Mouse (Mus musculus): Measurements from ENCODE around the gene Exoc8.
A peak's percentile ranks its signal among the peaks of the same experiment; 100 is the strongest.

Gene Exoc8

DNA sequence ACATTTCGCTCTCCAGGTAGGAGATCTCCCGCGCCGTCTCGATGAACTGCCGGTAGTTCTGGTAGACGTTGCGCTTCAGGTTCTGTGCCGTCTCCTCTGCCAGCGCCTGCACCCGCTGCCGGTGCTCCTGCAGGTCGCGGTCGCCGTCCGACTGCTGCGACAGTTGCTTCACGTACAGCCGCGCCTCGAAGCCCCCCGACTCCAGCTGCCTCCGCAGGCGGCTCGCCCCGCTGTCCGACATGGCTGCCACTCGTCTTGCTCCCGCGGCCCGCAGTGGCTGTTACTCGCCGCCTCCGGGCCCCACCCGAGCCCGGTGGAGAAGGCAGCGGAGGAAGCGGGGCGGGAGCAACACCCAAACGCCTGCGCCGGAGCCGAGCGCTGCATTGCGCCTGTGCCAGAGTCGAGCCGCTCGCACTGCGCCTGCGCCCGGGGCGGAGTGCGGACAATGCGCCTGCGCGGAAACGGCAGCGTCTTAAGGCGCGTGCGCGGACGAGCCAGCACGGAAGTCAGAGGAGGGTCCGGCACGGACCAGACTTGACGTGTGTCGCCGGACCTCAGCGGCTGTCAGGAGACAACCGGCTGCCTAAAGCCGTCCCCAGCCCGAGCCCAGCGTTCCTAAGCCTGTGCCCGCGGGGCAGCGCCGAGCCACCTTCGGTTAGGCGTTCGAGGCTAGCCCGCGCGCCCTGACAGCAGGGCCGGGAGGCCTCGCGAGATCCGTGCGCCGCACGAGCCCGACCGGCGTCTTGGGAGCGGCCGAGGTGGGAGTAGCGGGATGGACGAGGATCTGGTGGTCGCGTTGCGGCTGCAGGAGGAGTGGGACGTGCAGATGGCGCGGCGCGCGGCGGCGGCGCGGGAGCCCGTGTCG, at the start of gene Exoc8, which contains the start of gene Sprtn:
Gene Exoc8 (minus strand): TSS at position 320 of the 865 bp plus-strand sequence.
Gene Sprtn (plus strand): TSS at position 501 of the 865 bp plus-strand sequence.
- peak; percentile 97 for DNase-seq (ENCODE audit: low read depth, low spot score)

DNA sequence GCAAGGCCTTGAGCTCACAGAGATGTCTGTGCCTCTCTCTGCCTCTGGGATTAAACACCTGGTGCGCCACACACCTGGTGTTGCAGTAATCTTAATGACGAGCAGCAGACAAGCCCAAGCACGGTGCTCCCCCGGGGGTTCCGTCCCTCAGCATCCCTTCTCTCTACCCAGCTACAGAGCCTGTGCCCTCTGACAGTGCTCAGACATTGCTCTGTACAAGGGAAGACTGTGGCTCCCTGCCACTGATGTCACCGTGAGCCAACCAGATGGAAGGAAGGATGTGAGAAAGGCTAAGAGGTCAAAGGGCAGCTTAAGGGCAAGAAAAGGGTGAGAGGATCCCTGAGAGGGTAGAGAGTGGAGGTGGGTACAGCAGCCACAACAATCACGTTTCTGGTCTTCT, 46.9 kb upstream of the Exoc8 start:
- DNase-seq (ENCODE audit: low read depth, low spot score) = no peak

DNA sequence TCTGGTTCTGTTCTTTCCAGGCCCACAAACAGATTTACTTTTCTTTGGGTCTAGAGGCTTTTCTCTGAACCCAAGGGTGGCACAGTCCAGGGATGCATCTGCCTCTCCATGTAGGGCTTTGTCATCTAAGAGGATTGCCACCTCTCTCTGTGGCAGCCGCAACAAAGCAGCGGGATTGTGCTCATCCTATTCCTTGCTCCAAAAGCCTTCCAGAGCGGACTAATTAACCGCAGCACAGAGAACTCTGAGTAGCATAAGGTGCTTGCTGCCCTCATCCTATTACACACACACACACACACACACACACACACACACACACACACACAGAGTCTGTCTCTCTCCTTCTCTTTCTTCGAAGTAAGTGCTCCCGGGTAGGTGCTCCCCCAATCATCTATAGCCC, 46.3 kb upstream of the Exoc8 start:
- no peak for DNase-seq (ENCODE audit: low read depth, low spot score)

DNA sequence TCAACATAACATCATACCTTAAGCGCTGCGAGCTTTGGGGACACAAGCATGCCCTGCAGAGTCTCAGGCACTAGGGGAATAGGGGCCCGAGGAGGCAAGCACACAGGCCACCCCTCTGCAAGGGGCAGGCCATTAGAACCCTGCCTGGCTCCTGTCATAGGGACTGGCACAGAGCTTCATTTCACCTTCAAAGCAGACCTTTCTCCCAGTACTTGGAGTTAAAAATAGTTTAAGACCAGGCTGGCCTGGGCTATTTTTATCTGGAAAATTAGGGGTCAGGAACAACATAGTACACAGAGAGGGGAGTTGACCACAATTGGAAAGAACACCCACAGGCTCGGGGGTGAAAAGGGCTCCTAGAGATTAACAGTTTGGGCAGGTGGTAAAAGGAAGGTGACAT, 39.8 kb upstream of the Exoc8 start:
- DNase-seq (ENCODE audit: low read depth, low spot score) = no peak

DNA sequence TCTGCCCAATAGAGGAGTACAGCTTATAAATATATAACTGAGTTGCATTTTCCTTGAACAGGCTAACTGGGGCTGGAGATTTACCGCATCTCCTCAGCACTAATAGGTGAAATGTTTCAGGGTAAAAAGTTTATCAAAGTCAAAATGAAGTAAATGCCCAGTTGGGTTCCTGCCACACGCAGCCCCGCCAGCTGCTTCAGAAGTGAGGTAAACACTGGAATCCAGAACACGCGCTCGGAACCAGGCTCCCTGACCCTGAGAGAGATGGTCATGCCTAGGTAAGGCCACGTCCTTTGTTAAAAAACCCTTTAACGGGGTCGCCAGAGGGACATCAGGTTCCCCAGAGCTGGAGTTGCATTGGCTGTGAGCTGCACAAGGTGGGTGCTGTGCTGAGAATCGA, 39.2 kb upstream of the Exoc8 start:
- DNase-seq (ENCODE audit: low read depth, low spot score) = no peak

- DNase-seq (ENCODE audit: low read depth, low spot score) = no peak
These were observed 37.6 kb upstream of the Exoc8 start for GRCm38 (mm10) chr8:124935116-124935515.

DNA sequence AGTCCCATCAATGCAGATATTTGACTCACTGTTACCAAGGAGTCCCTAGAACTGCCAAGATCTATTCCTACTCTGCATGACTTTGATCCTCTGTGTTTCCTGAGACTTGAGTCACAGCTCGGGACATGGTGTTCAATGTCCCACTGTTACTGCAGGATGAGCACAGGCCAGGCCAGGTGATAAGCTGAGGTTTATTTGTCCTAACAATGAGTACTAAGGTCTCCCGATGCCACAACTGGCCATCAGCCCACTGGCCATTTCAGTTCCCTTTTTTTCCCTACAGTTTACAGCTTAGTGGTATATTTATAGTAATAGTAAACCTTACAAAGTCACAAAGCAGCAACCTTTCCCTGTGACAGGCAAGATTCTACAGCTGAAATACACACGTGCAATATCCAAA, 34.9 kb upstream of the Exoc8 start:
- DNase-seq (ENCODE audit: low read depth, low spot score) = no peak

GRCm38 (mm10) chr8:124930649-124931048, 33.1 kb upstream of the Exoc8 start:
- DNase-seq (ENCODE audit: low read depth, low spot score) = no peak

GRCm38 (mm10) chr8:124930086-124930485, 32.6 kb upstream of the Exoc8 start:
- no peak for DNase-seq (ENCODE audit: low read depth, low spot score)

- DNase-seq (ENCODE audit: low read depth, low spot score) = no peak
These were observed 31.5 kb upstream of the Exoc8 start for GRCm38 (mm10) chr8:124929006-124929405.

GRCm38 (mm10) chr8:124926351-124926771, 28.9 kb upstream of the Exoc8 start:
- no peak for DNase-seq (ENCODE audit: low read depth, low spot score)

DNA sequence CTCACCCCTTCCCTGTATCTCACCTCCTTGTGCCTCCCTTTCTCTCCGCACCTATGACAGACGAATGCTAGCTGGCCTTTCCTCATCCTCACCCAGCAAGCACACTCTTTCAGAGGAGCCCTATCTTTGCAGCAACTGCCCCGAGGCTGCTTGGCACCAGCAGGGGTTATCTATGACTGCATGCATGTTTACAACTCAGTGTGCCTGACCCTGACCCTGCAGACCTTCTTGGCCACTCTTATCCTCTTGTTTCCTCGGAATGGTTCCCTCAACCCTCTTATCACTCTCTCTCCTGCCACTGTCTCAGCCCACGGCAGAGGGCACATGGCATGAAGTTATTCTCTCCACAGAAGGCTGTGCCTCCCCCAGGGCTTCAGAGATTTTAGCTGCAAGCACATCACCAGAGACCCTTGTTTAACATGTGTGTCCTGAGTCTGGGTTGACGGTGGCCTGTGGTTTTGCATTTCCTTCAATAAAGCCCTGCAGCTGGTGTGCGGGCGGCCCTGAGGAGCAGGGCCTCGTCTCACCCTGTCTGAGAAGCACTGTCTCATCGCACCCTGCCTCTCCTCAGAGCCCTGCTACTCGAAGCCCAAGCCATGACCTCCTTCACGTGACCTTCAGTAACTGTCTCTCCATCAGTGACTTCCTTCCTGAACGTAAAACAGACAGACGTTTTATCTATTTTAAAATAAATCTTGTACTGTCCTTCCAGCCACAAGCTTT, 28.2 kb upstream of the Exoc8 start:
- no peak for DNase-seq (ENCODE audit: low read depth, low spot score)

GRCm38 (mm10) chr8:124923971-124924652, 26.6 kb upstream of the Exoc8 start:
- DNase-seq (ENCODE audit: low read depth, low spot score) = no peak

DNA sequence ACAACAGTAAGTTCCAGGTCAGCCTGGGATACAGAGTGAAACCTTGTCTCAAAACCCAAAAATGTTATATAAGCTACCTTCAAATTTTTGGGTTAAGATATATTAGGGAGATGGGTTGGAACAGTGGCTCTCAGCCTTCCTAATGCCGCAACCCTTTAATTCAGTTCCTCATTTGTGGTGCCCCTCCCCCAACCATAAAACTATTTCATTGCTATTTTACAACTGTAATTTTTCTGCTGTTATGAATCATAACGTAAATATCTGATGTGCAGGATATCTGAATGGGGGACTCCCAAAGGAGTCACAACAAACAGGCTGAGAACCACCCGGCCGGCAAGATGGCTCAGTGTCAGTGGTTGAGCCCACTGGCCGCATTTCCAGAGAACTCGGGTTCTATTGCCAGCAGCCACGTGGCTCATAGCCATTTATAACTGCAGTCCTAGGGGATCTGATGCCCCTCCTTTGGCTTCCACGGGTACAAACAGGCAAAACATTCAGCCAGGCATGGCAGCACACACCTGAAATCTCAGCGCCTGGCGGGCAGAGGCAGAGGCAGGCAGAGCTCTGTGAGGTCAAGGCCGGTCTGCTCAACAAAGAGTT, 25.1 kb upstream of the Exoc8 start:
- no peak for DNase-seq (ENCODE audit: low read depth, low spot score)

GRCm38 (mm10) chr8:124921369-124922279, 24.1 kb upstream of the Exoc8 start:
- DNase-seq (ENCODE audit: low read depth, low spot score) = no peak

DNA sequence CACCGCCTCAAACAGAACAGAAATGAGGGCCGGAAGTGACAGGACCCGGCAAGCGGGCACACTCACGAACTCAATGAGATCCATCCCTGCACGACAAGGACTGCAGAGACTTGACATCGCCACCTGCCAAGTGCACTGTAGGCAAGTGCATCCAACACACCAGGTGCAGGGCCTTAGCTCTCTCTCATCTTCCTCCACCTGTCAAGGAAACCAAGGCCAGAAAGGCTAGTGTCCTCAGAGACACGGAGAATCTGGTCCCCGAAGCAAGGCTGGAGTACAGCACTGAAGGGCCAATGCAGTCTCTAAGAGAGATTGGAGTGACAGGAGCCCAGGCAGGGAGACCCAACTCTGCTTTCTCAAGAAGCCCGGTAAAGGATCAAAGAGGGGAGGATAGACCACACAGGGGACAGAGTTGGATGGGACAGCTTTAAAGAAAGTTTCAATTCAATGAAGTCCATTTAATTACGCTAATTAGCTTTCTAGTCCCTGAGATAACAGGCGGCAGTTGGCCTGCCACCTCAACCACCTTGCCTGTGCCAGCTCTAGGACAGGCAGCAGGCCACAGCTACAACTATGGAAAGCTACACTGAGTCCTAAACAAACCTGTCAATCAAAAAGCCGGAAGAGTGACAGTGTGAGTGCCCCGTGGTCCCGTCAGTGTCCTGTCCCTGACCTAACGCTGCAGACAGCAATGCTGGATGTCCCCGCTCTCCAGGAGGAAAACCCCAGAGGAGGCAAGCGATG, 20.4 kb upstream of the Exoc8 start:
- no peak for DNase-seq (ENCODE audit: low read depth, low spot score)

DNA sequence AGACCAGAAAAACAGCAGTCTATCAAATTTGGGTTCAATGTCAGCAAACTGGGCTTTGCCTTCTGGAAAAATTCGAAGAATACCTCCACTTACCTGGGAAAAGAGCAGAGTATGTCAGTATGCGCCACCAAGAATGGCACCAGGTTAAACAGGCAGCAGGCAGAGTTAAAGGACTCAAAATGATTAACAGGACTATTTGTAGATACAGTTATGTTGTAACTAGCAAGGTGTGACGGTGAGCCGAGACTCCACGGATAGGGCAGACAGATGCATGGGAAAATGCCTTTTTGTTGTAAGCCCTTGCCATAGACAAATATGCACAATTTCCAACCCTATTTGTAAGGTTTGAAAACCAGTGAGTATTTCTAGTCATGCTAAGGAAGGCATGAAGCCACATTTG, 16.6 kb upstream of the Exoc8 start:
- no peak for DNase-seq (ENCODE audit: low read depth, low spot score)

DNA sequence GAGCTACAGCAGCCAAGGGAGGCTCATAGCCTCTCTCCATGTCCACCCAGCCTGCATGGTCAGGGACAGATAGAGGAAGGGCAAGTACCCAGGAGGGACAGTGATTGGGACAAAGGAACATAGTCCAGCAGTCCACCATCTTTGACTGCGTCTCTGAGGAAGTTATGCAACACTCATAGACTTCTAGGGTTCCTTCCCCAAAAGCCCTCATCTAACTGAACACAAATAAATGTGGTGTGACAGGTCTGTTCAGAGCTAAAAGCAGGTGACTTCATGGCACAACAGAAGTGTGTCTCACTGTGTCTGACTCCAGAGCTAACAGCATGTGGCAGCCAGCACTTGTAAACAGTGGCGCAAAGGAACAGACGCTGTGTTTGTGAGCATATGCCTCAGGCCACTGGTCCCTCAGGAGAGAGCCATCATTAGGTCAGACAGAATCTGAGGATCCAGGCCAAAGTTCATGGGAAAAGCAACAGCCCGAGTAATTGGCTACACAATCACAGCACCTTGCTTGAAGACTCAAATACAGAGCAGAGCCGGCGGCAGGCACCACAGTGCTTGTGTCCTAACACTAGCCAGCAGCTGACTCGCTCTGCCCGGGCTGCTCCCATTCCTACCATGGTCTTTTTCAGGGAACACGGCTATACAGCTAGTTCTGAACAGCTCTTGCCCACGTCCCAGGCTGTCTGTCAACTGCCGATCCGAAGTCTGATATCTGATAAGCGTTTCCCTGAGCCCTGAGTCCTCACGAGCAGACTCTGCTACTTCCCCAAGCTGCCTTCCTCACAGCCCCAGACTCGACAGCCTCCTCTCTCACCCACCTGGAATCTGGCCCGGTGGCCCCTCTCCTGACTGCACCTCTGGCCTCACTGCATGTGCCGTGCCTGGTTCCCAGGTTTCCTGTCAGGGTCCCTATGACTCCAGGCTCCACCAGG, 14.7 kb upstream of the Exoc8 start:
- DNase-seq (ENCODE audit: low read depth, low spot score) = no peak

- DNase-seq (ENCODE audit: low read depth, low spot score) = no peak
These were observed 12.8 kb upstream of the Exoc8 start for GRCm38 (mm10) chr8:124910349-124910748.
